Mouse (Mus musculus): Measurements from ENCODE around the gene Myt1l.
A peak's percentile ranks its signal among the peaks of the same experiment; 100 is the strongest.

Gene Myt1l

GRCm38 (mm10) chr12:29569311-29569710 lies 41.1 kb downstream of the Myt1l start:
- DNase-seq (ENCODE audit: low spot score): no peak

GRCm38 (mm10) chr12:29570351-29570750 lies 42.2 kb downstream of the Myt1l start:
- no peak for DNase-seq (ENCODE audit: low spot score)

GRCm38 (mm10) chr12:29571613-29572012 lies 43.4 kb downstream of the Myt1l start:
- DNase-seq (ENCODE audit: low spot score): no peak

GRCm38 (mm10) chr12:29593787-29594186 lies 65.6 kb downstream of the Myt1l start:
- DNase-seq (ENCODE audit: low spot score): no peak

- no peak for DNase-seq (ENCODE audit: low spot score)
Measured at GRCm38 (mm10) chr12:29599916-29600315, 71.7 kb downstream of the Myt1l start.

- DNase-seq (ENCODE audit: low spot score): no peak
Measured at GRCm38 (mm10) chr12:29601223-29601622, 73.0 kb downstream of the Myt1l start.

- no peak for DNase-seq (ENCODE audit: low spot score)
Measured at GRCm38 (mm10) chr12:29604659-29605058, 76.5 kb downstream of the Myt1l start.

GRCm38 (mm10) chr12:29605124-29605523 lies 76.9 kb downstream of the Myt1l start:
- no peak for DNase-seq (ENCODE audit: low spot score)

GRCm38 (mm10) chr12:29606221-29606620 lies 78.0 kb downstream of the Myt1l start:
- DNase-seq (ENCODE audit: low spot score): no peak

GRCm38 (mm10) chr12:29617746-29618145 lies 89.6 kb downstream of the Myt1l start:
- DNase-seq (ENCODE audit: low spot score): no peak

GRCm38 (mm10) chr12:29621530-29621929 lies 93.3 kb downstream of the Myt1l start:
- no peak for DNase-seq (ENCODE audit: low spot score)

- no peak for DNase-seq (ENCODE audit: low spot score)
Measured at GRCm38 (mm10) chr12:29627956-29628750, 100.0 kb downstream of the Myt1l start.

GRCm38 (mm10) chr12:29629875-29630538 lies 101.8 kb downstream of the Myt1l start:
- DNase-seq (ENCODE audit: low spot score): peak; percentile 46

GRCm38 (mm10) chr12:29634509-29634908 lies 106.3 kb downstream of the Myt1l start:
- no peak for DNase-seq (ENCODE audit: low spot score)

GRCm38 (mm10) chr12:29639543-29640196 lies 111.5 kb downstream of the Myt1l start:
- DNase-seq (ENCODE audit: low spot score): no peak

GRCm38 (mm10) chr12:29640201-29640600 lies 112.0 kb downstream of the Myt1l start:
- DNase-seq (ENCODE audit: low spot score): no peak

GRCm38 (mm10) chr12:29642915-29643314 lies 114.7 kb downstream of the Myt1l start:
- DNase-seq (ENCODE audit: low spot score): no peak

- DNase-seq (ENCODE audit: low spot score): no peak
Measured at GRCm38 (mm10) chr12:29644091-29644490, 115.9 kb downstream of the Myt1l start.

GRCm38 (mm10) chr12:29644721-29645120 lies 116.5 kb downstream of the Myt1l start:
- no peak for DNase-seq (ENCODE audit: low spot score)

GRCm38 (mm10) chr12:29649510-29650152 lies 121.4 kb downstream of the Myt1l start:
- no peak for DNase-seq (ENCODE audit: low spot score)

GRCm38 (mm10) chr12:29652516-29652915 lies 124.3 kb downstream of the Myt1l start:
- no peak for DNase-seq (ENCODE audit: low spot score)

GRCm38 (mm10) chr12:29655197-29655632 lies 127.0 kb downstream of the Myt1l start:
- DNase-seq (ENCODE audit: low spot score): no peak

Measured in left cerebral cortex, adult 11 months (tissue).